Comparison of ENCODE assay signal across 32 mouse cellular contexts in genomic region chr19:6494504-6495170, GRCm38 (mm10). TPM values are rescaled to one million over a fixed set of nuclear protein-coding genes. Genes with fewer than 3 reads are reported as not detected.
DNase-seq lines count a peak whose midpoint lies in the region; ATAC-seq lines count a peak whose summit lies in the region.
"Had no signal": no experiment of that assay in that cellular context is flagged by ENCODE, and none has a peak within 500 bp of the region (broad histone marks: within the 10 kb centered on the region; RNA-seq: fewer than 3 reads in every experiment).

No protein-coding gene starts in this region.

- H3K27ac ChIP-seq in hindbrain, embryonic 12.5 days: 0 out of 2 replicates have a peak overlapping the region, but pooled peaks have one; percentile 95
- H3K27ac ChIP-seq in hindbrain, embryonic 11.5 days (ENCODE audit: low read depth, low read length): no peak overlapping the region
- peak overlapping the region; percentile 14; the same call in 1 of the 2 replicates for H3K27ac ChIP-seq in midbrain, embryonic 13.5 days
- H3K27ac ChIP-seq in midbrain, embryonic 15.5 days: no peak overlapping the region
- H3K27ac ChIP-seq: embryonic facial prominence, embryonic 10.5 days; embryonic facial prominence, embryonic 15.5 days; forebrain, embryonic 15.5 days; heart, adult 2 months; limb, embryonic 13.5 days; lung, embryonic 15.5 days; stomach, postnatal 0 days had no signal

- peaks cover 46% of the 10 kb centered on the region for H3K4me1 ChIP-seq in hindbrain, embryonic 12.5 days
- peaks cover 4% of the 10 kb centered on the region; the same call in 1 of the 2 replicates for H3K4me1 ChIP-seq in hindbrain, embryonic 11.5 days (replicated peaks; ENCODE audit: control insufficient read depth, insufficient read depth, low read length)
- peaks cover 64% of the 10 kb centered on the region for H3K4me1 ChIP-seq in midbrain, embryonic 13.5 days (replicated peaks)
- H3K4me1 ChIP-seq in midbrain, embryonic 15.5 days: peaks cover 31% of the 10 kb centered on the region

- no peak overlapping the region for H3K4me3 ChIP-seq in hindbrain, embryonic 12.5 days
- H3K4me3 ChIP-seq in hindbrain, embryonic 11.5 days (ENCODE audit: low read depth, low read length): no peak overlapping the region
- H3K4me3 ChIP-seq in midbrain, embryonic 13.5 days (replicated peaks): no peak overlapping the region
- H3K4me3 ChIP-seq in midbrain, embryonic 15.5 days: no peak overlapping the region
- H3K4me3 ChIP-seq: embryonic facial prominence, embryonic 10.5 days; embryonic facial prominence, embryonic 15.5 days; forebrain, embryonic 15.5 days; heart, adult 2 months; heart, embryonic 12.5 days; limb, embryonic 13.5 days; lung, embryonic 15.5 days had no signal

- peak; percentile 51 for DNase-seq in cerebellum, adult 9-10 months
- DNase-seq in cerebellum, postnatal 36 days: no peak
- no peak for DNase-seq in hindbrain, embryonic 11.5 days (ENCODE audit: low spot score)
- no peak for DNase-seq in layer of hippocampus, adult 8-10 months (ENCODE audit: low spot score in 2 of 2)
- DNase-seq: adrenal gland, adult 8-10 months; heart, adult 2 months; heart, postnatal 4 days; kidney, adult 11 months; kidney, postnatal 14 days; right cerebral cortex, adult 18-20 months; right cerebral cortex, postnatal 4 days; thymus, adult 18-20 months; thymus, postnatal 25 days had no signal

- H3K9me3 ChIP-seq in hindbrain, embryonic 12.5 days (replicated peaks): no peaks in the 10 kb centered on the region
- H3K9me3 ChIP-seq in hindbrain, embryonic 11.5 days (ENCODE audit: control insufficient read depth, low read length): no peaks in the 10 kb centered on the region
- H3K9me3 ChIP-seq in midbrain, embryonic 13.5 days: no peaks in the 10 kb centered on the region
- no peaks in the 10 kb centered on the region for H3K9me3 ChIP-seq in midbrain, embryonic 15.5 days
- H3K9me3 ChIP-seq: embryonic facial prominence, embryonic 10.5 days; embryonic facial prominence, embryonic 15.5 days; forebrain, embryonic 15.5 days; G1E; heart, embryonic 12.5 days; limb, embryonic 13.5 days; lung, embryonic 15.5 days had no signal

- WGBS in hindbrain, embryonic 12.5 days: 65% methylated on average over 18 of the region's 18 CpGs
- WGBS in hindbrain, embryonic 11.5 days: 67% methylated on average over 18 of the region's 18 CpGs
- WGBS in midbrain, embryonic 13.5 days: 69% methylated on average over 18 of the region's 18 CpGs
- 72% methylated on average over 18 of the region's 18 CpGs for WGBS in midbrain, embryonic 15.5 days

- H3K27me3 ChIP-seq in hindbrain, embryonic 12.5 days: peaks cover 43% of the 10 kb centered on the region
- H3K27me3 ChIP-seq in hindbrain, embryonic 11.5 days (ENCODE audit: control insufficient read depth, insufficient read depth, low read length): peaks cover 20% of the 10 kb centered on the region
- H3K27me3 ChIP-seq in midbrain, embryonic 13.5 days: peaks cover 18% of the 10 kb centered on the region; the same call in 1 of the 2 replicates
- no peaks in the 10 kb centered on the region for H3K27me3 ChIP-seq in midbrain, embryonic 15.5 days (replicated peaks)
- H3K27me3 ChIP-seq: forebrain, embryonic 15.5 days had no signal

- H3K36me3 ChIP-seq in hindbrain, embryonic 12.5 days: no peaks in the 10 kb centered on the region
- H3K36me3 ChIP-seq in hindbrain, embryonic 11.5 days (ENCODE audit: control insufficient read depth, insufficient read depth, low read length): no peaks in the 10 kb centered on the region
- peaks cover 3% of the 10 kb centered on the region; the same call in 1 of the 2 replicates for H3K36me3 ChIP-seq in midbrain, embryonic 13.5 days
- no peaks in the 10 kb centered on the region for H3K36me3 ChIP-seq in midbrain, embryonic 15.5 days (replicated peaks)
- H3K36me3 ChIP-seq: embryonic facial prominence, embryonic 10.5 days; embryonic facial prominence, embryonic 15.5 days; forebrain, embryonic 15.5 days; G1E; heart, embryonic 12.5 days; limb, embryonic 13.5 days; lung, embryonic 15.5 days had no signal

- no peak overlapping the region for H3K9ac ChIP-seq in hindbrain, embryonic 12.5 days
- no peak overlapping the region for H3K9ac ChIP-seq in hindbrain, embryonic 11.5 days (ENCODE audit: low read depth, low read length)
- peak overlapping the region; percentile 36; the same call in 1 of the 2 replicates for H3K9ac ChIP-seq in midbrain, embryonic 13.5 days (replicated peaks)
- H3K9ac ChIP-seq in midbrain, embryonic 15.5 days: no peak overlapping the region
- H3K9ac ChIP-seq: embryonic facial prominence, embryonic 15.5 days; forebrain, embryonic 15.5 days; heart, embryonic 12.5 days; limb, embryonic 13.5 days; lung, embryonic 15.5 days had no signal

- ATAC-seq in hindbrain, embryonic 12.5 days (ENCODE audit: low FRiP score): no peak
- no peak for ATAC-seq in hindbrain, embryonic 11.5 days (ENCODE audit: low FRiP score)
- ATAC-seq in midbrain, embryonic 13.5 days: no peak
- ATAC-seq in midbrain, embryonic 15.5 days (replicated peaks): no peak
- ATAC-seq: forebrain, embryonic 15.5 days; inflammation-experienced regulatory T-cells, adult 6 months had no signal

- no peak overlapping the region for H3K4me2 ChIP-seq in hindbrain, embryonic 12.5 days (replicated peaks)
- H3K4me2 ChIP-seq in hindbrain, embryonic 11.5 days (replicated peaks; ENCODE audit: low read depth, low read length): no peak overlapping the region
- H3K4me2 ChIP-seq in midbrain, embryonic 13.5 days (replicated peaks): no peak overlapping the region
- no peak overlapping the region for H3K4me2 ChIP-seq in midbrain, embryonic 15.5 days
- H3K4me2 ChIP-seq: embryonic facial prominence, embryonic 15.5 days; forebrain, embryonic 15.5 days; heart, embryonic 12.5 days; limb, embryonic 13.5 days; liver, embryonic 11.5 days; lung, embryonic 15.5 days had no signal

RNA-seq across cellular contexts. Expression of gene Slc22a12, which starts 48.2 kb away (rescaled TPM):
- polyA plus RNA-seq in hindbrain, embryonic 12.5 days (2016; fragmentation: Nextera tagmentation; extraction: Ambion mirVana): not detected in 2 replicates
- polyA plus RNA-seq in hindbrain, embryonic 11.5 days (2014; fragmentation: Nextera tagmentation; extraction: Ambion mirVana): not detected in 2 replicates
- 0.19 TPM in 1 of 2 replicates, not detected in the other for polyA plus RNA-seq in midbrain, embryonic 13.5 days (2015; fragmentation: Nextera tagmentation; extraction: Ambion mirVana)
- 0.17 and 0.32 TPM in 2 replicates for polyA plus RNA-seq in midbrain, embryonic 15.5 days (2015; fragmentation: Nextera tagmentation; extraction: Ambion mirVana)
- total RNA-seq in layer of hippocampus, adult 8-10 months (2022): 1 to 10 TPM in 2 of 4 experiments, under 1 TPM in 2; 0.50 to 1.3 (median 0.96) TPM
- total RNA-seq: G1E; gastrocnemius, adult 8-10 months; gastrocnemius, postnatal 4 days; heart, adult 2 months; heart, postnatal 4 days; left cerebral cortex, adult 18-20 months; megakaryocyte progenitor cell, adult 5-6 weeks had no signal
- polyA plus RNA-seq: embryonic facial prominence, embryonic 10.5 days; embryonic facial prominence, embryonic 15.5 days; forebrain, embryonic 15.5 days; G1E; heart, adult 2 months; heart, embryonic 12.5 days; heart, postnatal 0 days; inflammation-experienced regulatory T-cells, adult 6 months; limb, embryonic 13.5 days; liver, embryonic 11.5 days; liver, embryonic 16.5 days; stomach, postnatal 0 days had no signal

Comparison
In these comparisons a context has a peak if more than half of its experiments do, and no peak if none do; other contexts are left out.
1. H3K27ac ChIP-seq: peak in hindbrain, embryonic 12.5 days (single experiment) and midbrain, embryonic 13.5 days (single experiment); none in hindbrain, embryonic 11.5 days (single experiment) and midbrain, embryonic 15.5 days (single experiment).